Mouse (Mus musculus): ENCODE results near the gene Trim30d. TPM values are rescaled to one million over a fixed set of nuclear protein-coding genes. Genes with fewer than 3 reads are reported as not detected.
"Not testable (repeated sequence)": the region's sequence is repeated elsewhere in the genome, so short reads cannot be mapped to it uniquely, and the experiment has no call there.

Gene Trim30d
- polyA plus RNA-seq (2012; rRNA removed) = 1.2 and 1.7 TPM in 2 replicates

DNA sequence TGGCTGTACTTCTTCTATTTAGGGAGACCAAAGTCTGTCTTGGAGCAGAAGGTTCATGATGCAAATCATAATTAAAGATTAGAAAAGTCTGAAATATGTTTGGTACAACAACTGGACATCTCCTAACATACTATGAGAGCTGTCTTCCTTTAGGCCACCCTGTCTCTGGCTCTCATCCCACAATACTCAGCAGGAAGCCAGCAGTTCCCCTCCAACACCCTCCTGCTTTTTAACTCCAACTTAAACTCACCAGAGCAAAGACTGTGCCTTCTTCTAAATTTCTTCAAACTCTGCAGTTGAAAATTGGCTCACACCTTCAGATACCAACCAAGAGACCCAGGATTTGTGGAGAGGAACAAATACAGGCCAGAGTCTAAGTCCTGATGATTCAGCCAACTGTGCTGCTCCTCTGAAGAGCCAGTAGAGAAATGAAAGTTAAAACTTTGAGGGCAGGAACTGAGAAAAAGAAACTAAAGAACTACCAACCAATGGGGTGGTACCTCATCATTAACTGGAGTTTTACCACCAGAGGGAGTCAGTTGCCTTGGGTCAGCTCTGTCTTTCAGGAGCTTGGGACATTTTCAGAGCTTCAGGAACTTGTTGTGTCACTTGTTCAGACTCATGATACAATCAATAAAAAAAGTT lies at the start of gene Trim30d:
Gene Trim30d, minus strand, starts transcription at position 429 of the 645 bp plus-strand sequence.
- not testable (repeated sequence) for DNase-seq (ENCODE audit: low read depth)

DNA sequence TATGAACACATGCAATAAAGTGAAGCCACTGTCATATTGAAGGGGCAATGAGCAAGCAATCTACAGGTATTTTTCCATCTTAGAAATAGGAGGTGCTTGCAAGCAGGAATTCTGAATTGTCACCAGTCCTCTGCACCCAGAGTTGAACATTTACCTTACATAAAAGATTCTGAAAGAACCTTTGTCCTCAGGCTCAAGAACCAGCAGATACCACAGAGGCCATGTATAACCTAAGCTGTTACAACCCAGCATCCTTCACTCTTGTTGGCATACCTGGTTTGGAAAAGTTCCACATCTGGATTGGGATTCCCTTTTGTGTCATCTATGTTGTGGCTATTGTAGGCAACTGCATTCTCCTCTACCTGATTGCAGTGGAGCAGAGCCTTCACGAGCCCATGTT lies 45.1 kb upstream of the Trim30d start:
- DNase-seq (ENCODE audit: low read depth) = no peak

DNA sequence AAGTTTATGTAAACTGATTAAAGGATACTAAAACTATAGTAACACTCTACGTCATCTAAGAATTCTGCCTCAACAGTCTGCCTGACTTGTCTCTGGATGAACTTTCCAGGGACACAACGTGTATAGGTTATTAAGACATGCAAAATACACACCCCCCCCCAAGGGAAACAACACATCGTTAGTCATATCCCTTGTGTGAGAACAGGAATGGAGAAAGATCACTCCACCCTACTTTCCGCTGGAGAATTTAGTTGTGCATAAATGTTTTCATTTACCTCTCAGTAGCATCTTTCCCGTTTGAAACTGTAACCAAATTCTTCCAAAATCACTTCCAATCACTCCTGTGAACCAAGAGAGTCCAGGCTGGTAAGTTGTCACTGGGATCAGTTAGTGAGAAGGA lies 42.2 kb upstream of the Trim30d start, which contains the start of gene Olfr651:
Gene Olfr651, plus strand, starts transcription at position 301 of the 400 bp plus-strand sequence.
- no peak for DNase-seq (ENCODE audit: low read depth)

DNA sequence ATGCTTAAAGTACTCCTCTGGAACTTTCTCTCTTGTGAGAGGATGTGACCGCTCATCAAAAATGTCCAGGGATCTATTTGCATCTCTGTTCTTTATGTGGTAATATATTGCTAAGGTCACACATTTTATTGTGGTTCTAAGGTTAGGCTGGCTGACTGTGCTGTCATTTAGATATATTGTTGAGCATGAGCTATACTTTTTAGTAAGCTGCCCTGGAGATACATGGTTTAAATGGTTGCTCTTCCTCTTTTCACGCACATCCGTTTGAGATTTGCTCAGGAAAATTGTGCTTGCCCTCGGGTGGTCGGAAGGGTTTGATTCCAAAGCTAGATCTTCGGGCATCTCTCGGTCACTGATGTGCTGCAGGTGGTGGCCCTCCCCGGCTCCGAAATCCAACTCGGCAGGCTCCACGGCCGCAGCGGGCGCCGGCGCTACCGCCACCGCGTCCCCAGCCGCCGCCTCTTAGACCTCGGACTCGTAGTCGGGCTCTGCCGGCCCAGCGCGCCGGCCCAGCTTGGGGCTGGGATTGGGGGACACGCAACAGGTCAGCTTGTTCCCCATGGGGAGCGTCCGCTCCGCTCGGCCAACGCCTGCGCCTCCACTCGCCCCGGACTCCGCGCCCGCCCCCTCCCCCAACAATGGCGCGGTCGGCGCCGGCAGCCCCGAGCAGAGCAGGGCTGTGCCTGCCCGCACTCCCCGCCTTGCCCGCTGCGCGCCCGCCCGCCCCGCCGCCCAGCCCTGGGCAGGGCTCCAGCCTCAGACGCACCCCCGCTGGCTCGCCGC lies 5.9 kb downstream of the Trim30d start:
- DNase-seq (ENCODE audit: low read depth) = no peak

DNA sequence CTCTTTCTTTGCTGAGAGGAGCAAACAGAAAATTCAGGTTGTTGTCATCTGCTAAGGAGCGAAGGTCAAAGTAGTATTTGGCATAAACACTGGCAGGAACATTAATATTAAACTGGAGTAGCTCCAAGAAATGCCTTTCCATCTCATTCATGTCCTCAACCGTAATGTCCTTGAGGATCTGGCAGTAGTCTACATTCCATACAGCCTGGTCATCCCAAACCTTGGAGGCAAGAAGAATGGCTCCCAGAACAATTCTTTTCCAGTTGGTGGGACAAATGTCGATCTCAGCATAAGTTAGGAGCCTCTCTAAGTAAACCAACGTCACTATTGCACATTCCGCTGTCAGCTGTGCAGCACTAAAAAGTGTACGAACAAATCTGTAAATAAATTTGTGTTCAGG lies 6.5 kb downstream of the Trim30d start:
- DNase-seq (ENCODE audit: low read depth) = not testable (repeated sequence)

DNA sequence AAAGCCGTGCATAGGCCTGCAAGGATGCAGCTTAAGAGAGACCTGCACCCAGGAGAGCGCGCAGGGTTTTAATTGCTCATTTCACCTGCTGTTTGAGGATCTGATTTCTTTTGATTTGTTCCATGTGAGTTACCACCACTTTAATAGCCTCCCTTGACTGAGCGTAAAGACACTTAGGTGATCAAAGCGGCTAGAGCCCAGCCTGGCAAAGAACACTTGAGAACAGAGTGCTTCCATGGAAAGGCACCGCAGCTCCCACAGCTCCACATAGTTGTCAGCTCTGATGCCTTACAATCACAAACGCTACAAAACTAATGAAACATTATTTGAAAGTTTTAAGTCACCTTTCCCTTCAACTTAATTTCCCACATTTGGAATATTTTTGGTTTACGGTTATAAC lies 8.2 kb downstream of the Trim30d start:
- not testable (repeated sequence) for DNase-seq (ENCODE audit: low read depth)

DNA sequence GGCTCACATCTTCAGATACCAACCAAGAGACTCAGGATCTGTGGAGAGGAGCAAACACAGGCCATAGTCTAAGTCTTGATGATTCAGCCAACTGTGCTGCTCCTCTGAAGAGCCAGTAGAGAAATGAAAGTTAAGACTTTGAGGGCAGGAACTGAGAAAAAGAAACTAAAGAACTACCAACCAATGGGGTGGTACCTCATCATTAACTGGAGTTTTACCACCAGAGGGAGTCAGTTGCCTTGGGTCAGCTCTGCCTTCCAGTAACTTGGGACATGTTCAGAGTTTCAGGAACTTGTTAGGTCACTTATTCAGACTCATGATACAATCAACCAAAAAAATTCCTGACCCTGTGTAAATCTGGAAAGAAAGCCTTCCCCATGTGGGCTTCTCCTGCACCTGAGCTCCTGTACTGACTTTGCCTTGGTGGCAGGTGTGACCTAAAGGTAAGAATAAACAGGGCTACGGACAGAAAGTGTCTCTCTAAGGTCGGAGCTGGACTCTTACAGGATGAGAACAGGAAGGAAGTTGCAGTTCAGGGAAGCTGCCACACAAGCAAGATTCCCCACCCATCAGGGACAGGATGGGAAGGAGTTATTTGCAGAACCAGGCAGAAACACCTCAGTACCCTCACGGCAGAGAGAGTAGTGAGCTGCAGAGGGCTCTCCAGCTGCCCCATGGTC lies 42.4 kb downstream of the Trim30d start, which contains the start of gene Trim30a:
Gene Trim30a, minus strand, starts transcription at position 129 of the 680 bp plus-strand sequence.
- DNase-seq (ENCODE audit: low read depth) = no peak

DNA sequence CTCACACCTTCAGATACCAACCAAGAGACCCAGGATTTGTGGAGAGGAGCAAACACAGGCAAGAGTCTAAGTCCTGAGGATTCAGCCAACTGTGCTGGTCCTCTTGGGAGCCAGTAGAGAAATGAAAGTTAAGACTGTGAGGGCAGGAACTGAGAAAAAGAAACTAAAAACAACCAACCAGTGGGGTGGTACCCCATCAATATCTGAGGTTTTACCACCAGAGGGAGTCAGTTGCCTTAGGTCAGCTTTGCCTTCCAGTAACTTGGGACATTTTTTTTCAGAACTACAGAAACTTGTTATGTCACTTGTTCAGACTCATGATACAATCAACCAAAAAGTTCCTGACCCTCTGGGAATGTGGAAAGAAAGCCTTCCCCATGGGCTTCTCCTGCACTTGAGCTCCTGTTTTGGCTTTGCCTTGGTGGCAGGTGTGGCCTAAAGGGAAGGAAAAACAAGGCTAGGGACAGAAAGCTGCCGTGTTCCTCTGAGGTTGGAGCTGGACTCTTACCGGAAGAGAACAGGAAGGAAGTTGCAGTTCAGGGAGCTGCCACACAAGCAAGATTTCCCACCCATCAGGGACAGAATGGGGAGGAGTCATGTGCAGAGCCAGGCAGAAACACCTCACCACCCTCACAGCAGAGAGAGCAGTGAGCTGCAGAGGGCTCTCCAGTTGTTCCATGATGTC lies 61.5 kb downstream of the Trim30d start:
- DNase-seq (ENCODE audit: low read depth) = no peak

Other genes with a start within 250 kb of the Trim30d start
- 0.42 TPM in 2 replicates for gene Trim5, start 219.8 kb downstream of the Trim30d start, polyA plus RNA-seq (2012; rRNA removed)
- 3.6 and 3.8 TPM in 2 replicates for gene Trim12a, start 192.4 kb downstream of the Trim30d start, polyA plus RNA-seq (2012; rRNA removed)
- 3.6 and 4.3 TPM in 2 replicates for gene Trim34b, start 178.4 kb downstream of the Trim30d start, polyA plus RNA-seq (2012; rRNA removed)
- gene Trim12c, start 154.5 kb downstream of the Trim30d start, polyA plus RNA-seq (2012; rRNA removed) = 5.0 and 5.3 TPM in 2 replicates
- 0.11 and 0.12 TPM in 2 replicates for gene Trim30b, start 138.0 kb downstream of the Trim30d start, polyA plus RNA-seq (2012; rRNA removed)
- 0.14 and 0.18 TPM in 2 replicates for gene Trim30c, start 107.0 kb downstream of the Trim30d start, polyA plus RNA-seq (2012; rRNA removed)
- gene Trim30a, start 42.7 kb downstream of the Trim30d start, polyA plus RNA-seq (2012; rRNA removed) = 3.0 and 4.6 TPM in 2 replicates
- gene Olfr651, start 42.3 kb upstream of the Trim30d start, polyA plus RNA-seq (2012; rRNA removed) = not detected in 2 replicates
- gene Olfr652, start 53.1 kb upstream of the Trim30d start, polyA plus RNA-seq (2012; rRNA removed) = not detected in 2 replicates
- gene Olfr653, start 69.5 kb upstream of the Trim30d start, polyA plus RNA-seq (2012; rRNA removed) = not detected in 2 replicates
- gene Olfr654, start 79.2 kb upstream of the Trim30d start, polyA plus RNA-seq (2012; rRNA removed) = not detected in 2 replicates
- not detected in 2 replicates for gene Olfr655, start 93.9 kb upstream of the Trim30d start, polyA plus RNA-seq (2012; rRNA removed)
- not detected in 2 replicates for gene Olfr656, start 106.1 kb upstream of the Trim30d start, polyA plus RNA-seq (2012; rRNA removed)
- gene Olfr657, start 116.9 kb upstream of the Trim30d start, polyA plus RNA-seq (2012; rRNA removed) = not detected in 2 replicates
- gene Olfr658, start 139.5 kb upstream of the Trim30d start, polyA plus RNA-seq (2012; rRNA removed) = 0.04 TPM in 2 replicates
- not detected in 2 replicates for gene Olfr659, start 158.9 kb upstream of the Trim30d start, polyA plus RNA-seq (2012; rRNA removed)
- not detected in 2 replicates for gene Olfr661, start 178.7 kb upstream of the Trim30d start, polyA plus RNA-seq (2012; rRNA removed)

Data from gonadal fat pad, adult 2 months (tissue).